Mouse (Mus musculus): ENCODE results near the gene Ankrd39. TPM values are rescaled to one million over a fixed set of nuclear protein-coding genes. Genes with fewer than 3 reads are reported as not detected.

Gene Ankrd39
- polyA plus RNA-seq, 1 experiment from 2014 or later, result 29.2 TPM

DNA sequence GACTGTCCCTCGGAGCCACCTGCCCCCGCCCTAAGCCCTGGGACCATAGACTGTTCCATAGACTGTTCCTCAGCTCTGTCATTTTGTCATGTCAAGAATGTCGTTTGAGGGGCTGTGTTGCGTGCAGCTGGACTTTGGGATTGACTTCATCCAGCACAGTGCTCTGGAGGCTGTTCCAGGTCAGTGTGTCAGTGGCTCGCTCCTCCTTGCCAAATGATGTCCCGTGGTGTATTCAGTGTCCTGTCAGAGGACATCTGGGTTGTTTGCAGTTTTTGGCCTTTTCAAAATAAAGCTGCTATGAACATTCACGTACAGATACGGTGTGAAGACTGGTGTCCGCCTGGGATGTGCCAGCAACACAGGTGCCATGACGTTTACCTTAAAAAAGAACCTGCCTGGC lies 20.3 kb downstream of the Ankrd39 start:
- peaks cover 34% of the 10 kb centered on the region for H3K36me3 ChIP-seq (ENCODE audit: insufficient read depth, low read length)
- no peak overlapping the region for H3K9ac ChIP-seq (replicated peaks; ENCODE audit: low read length)
- ATAC-seq (ENCODE audit: low FRiP score, low TSS enrichment), result no peak
- 87% methylated on average over 10 of the region's 10 CpGs for WGBS
- H3K27me3 ChIP-seq (ENCODE audit: insufficient read depth, low read length), result no peaks in the 10 kb centered on the region
- no peak overlapping the region for H3K4me3 ChIP-seq (ENCODE audit: low read length)
- no peak overlapping the region for H3K27ac ChIP-seq (ENCODE audit: low read length)
- peaks cover 9% of the 10 kb centered on the region for H3K4me1 ChIP-seq (ENCODE audit: insufficient read depth, low read length)
- no peaks in the 10 kb centered on the region for H3K9me3 ChIP-seq (ENCODE audit: low read length)
- H3K4me2 ChIP-seq (replicated peaks; ENCODE audit: low read depth, low read length), result no peak overlapping the region

DNA sequence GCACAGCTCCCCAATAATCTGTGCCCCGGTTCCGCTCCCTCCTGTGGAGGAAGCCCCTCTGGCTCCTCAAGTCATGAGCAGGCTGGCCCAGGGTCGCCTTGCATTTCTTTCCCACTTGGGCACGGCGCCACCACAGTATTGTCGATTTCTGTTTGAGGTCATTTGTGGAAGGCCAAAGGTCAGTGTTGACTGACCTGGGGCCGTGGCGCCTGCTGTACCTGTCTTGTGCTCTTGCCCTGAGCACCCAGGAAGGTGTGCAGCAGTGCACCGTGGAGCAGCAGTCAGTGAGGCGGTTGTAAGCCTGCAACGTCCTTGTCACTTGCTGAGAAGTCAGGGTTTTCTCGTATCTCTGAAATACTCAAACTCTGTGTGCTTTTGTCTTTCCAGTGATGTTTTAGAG lies 21.5 kb downstream of the Ankrd39 start:
- 86% methylated on average over 12 of the region's 12 CpGs for WGBS
- H3K27ac ChIP-seq (ENCODE audit: low read length), result no peak overlapping the region
- H3K4me2 ChIP-seq (replicated peaks; ENCODE audit: low read depth, low read length), result no peak overlapping the region
- no peaks in the 10 kb centered on the region for H3K27me3 ChIP-seq (ENCODE audit: insufficient read depth, low read length)
- peaks cover 45% of the 10 kb centered on the region for H3K36me3 ChIP-seq (ENCODE audit: insufficient read depth, low read length)
- H3K4me1 ChIP-seq (ENCODE audit: insufficient read depth, low read length), result peaks cover 9% of the 10 kb centered on the region
- H3K9me3 ChIP-seq (ENCODE audit: low read length), result no peaks in the 10 kb centered on the region
- no peak for ATAC-seq (ENCODE audit: low FRiP score, low TSS enrichment)
- H3K4me3 ChIP-seq (ENCODE audit: low read length), result no peak overlapping the region
- H3K9ac ChIP-seq (replicated peaks; ENCODE audit: low read length), result no peak overlapping the region

DNA sequence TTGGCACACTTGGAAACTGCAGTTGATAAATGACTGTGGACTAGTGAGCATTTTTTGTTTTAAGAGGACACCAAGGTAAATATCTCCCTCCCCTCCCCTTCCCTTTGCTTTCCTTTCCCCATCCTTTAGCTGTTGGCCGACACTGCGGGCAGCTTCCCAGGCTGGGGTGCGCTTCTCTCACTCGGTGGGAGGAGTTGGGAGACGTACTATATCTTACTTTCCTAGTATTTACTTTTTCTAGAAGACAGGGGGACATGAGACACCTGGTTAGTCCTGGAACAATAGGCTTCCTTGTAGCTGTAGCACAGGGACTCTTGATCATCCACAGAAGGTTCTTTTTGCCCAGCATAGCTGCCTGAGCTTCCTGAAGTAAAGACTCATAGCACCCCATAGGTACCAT lies 23.2 kb downstream of the Ankrd39 start:
- no peaks in the 10 kb centered on the region for H3K9me3 ChIP-seq (ENCODE audit: low read length)
- no peak for ATAC-seq (ENCODE audit: low FRiP score, low TSS enrichment)
- H3K27ac ChIP-seq (ENCODE audit: low read length), result no peak overlapping the region
- no peak overlapping the region for H3K9ac ChIP-seq (replicated peaks; ENCODE audit: low read length)
- peaks cover 60% of the 10 kb centered on the region for H3K36me3 ChIP-seq (ENCODE audit: insufficient read depth, low read length)
- no peak overlapping the region for H3K4me2 ChIP-seq (replicated peaks; ENCODE audit: low read depth, low read length)
- WGBS, result 37% methylated on average over 5 of the region's 5 CpGs
- no peak overlapping the region for H3K4me3 ChIP-seq (ENCODE audit: low read length)
- no peaks in the 10 kb centered on the region for H3K27me3 ChIP-seq (ENCODE audit: insufficient read depth, low read length)
- H3K4me1 ChIP-seq (ENCODE audit: insufficient read depth, low read length), result peaks cover 9% of the 10 kb centered on the region

DNA sequence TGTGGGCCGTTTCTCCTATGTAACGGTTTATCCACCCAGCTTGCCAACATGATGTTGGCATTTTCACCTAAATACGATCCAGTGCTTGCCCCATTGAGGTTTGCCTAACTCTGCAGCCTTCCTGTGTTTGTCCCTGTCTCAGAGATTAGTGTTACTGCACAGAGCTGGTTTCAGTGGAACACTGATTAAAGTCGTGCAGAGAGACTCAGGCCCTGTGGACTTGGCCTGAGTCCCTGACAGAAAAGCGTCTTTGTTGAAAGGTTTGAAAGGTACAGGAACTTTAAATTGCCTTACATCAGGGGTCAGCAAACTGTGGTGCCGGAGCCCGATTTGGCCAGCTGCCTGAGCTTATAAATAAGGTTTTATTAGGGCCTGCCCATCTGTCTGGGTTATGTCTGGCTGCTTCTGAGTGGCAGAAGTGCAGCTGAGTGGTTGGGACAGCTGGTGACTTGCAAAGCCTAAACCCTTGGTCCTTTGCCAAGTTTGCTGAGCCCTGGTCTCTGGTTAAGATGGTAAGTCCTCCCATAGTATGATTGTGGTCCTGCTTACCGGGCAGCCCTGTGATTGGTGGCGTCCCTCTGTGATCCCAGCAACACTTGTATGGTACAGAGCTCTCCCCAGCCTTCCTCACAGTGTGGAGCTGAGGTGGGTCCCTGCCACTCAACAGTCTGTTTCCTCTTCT lies 23.8 kb downstream of the Ankrd39 start:
- Histone ChIP-seq H3K4me1 (ENCODE audit: insufficient read depth, low read length) (peaks cover 9% of the 10 kb centered on the region), H3K27me3 (ENCODE audit: insufficient read depth, low read length) (no peaks in the 10 kb centered on the region), H3K4me3 (ENCODE audit: low read length) (no peak overlapping the region), H3K27ac (ENCODE audit: low read length) (peak overlapping the region; percentile 39; the same call in 1 of the 2 replicates), H3K9me3 (ENCODE audit: low read length) (no peaks in the 10 kb centered on the region), H3K4me2 (replicated peaks; ENCODE audit: low read depth, low read length) (no peak overlapping the region), H3K36me3 (ENCODE audit: insufficient read depth, low read length) (peaks cover 61% of the 10 kb centered on the region), H3K9ac (replicated peaks; ENCODE audit: low read length) (no peak overlapping the region)
- WGBS, result 49% methylated on average over 9 of the region's 9 CpGs
- ATAC-seq (ENCODE audit: low FRiP score, low TSS enrichment), result no peak

DNA sequence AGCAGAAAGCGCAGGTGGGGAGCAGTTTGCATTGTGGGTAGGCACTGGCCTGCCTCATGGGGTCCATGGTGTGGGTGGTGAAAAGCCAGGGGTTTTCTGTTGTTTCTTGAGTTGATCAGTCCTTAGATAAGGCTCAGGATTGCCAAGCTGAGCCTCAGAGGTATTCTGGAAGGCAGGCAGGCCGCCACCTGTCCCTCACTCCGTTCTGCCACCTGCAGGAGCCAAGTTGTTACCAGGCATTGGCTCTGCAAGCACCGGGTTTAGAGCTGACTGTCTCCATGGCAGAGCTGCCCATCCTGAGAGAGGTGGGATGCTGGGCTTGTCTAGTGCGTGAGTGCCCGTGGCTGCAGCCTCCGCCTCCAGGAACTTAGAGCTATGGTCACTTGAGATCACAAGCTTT lies 25.0 kb downstream of the Ankrd39 start:
- Histone ChIP-seq H3K4me1 (ENCODE audit: insufficient read depth, low read length) (peaks cover 9% of the 10 kb centered on the region), H3K36me3 (ENCODE audit: insufficient read depth, low read length) (peaks cover 61% of the 10 kb centered on the region), H3K27ac (ENCODE audit: low read length) (no peak overlapping the region), H3K4me2 (replicated peaks; ENCODE audit: low read depth, low read length) (no peak overlapping the region), H3K27me3 (ENCODE audit: insufficient read depth, low read length) (no peaks in the 10 kb centered on the region), H3K9me3 (ENCODE audit: low read length) (no peaks in the 10 kb centered on the region), H3K4me3 (ENCODE audit: low read length) (no peak overlapping the region), H3K9ac (replicated peaks; ENCODE audit: low read length) (no peak overlapping the region)
- WGBS, result 89% methylated on average over 7 of the region's 7 CpGs
- ATAC-seq (ENCODE audit: low FRiP score, low TSS enrichment), result no peak

DNA sequence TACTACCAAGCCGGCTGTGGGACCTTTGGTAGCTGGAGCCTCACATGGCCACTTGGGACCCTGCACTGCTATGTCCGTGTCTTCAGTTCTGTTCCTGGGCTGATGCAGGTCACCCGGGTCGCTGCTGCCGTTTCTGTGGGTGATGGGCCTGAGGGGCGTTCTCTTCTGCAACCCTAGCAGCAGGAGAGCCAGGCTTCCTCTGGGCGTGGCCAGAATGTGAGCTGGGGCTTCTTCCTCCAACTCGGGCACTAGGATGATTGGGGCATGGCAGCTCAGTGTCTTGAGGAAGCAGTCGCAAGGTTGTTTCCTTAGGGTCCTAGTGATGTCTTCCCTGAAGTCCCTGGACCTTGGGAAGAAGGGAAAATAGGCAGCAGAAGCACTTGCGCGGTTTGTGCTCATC lies 27.6 kb downstream of the Ankrd39 start:
- no peaks in the 10 kb centered on the region for H3K27me3 ChIP-seq (ENCODE audit: insufficient read depth, low read length)
- H3K4me1 ChIP-seq (ENCODE audit: insufficient read depth, low read length), result peaks cover 16% of the 10 kb centered on the region
- no peak overlapping the region for H3K4me2 ChIP-seq (replicated peaks; ENCODE audit: low read depth, low read length)
- no peak overlapping the region for H3K27ac ChIP-seq (ENCODE audit: low read length)
- H3K4me3 ChIP-seq (ENCODE audit: low read length), result no peak overlapping the region
- WGBS, result 62% methylated on average over 11 of the region's 11 CpGs
- peaks cover 51% of the 10 kb centered on the region for H3K36me3 ChIP-seq (ENCODE audit: insufficient read depth, low read length)
- ATAC-seq (ENCODE audit: low FRiP score, low TSS enrichment), result no peak
- H3K9ac ChIP-seq (replicated peaks; ENCODE audit: low read length), result no peak overlapping the region
- H3K9me3 ChIP-seq (ENCODE audit: low read length), result no peaks in the 10 kb centered on the region

DNA sequence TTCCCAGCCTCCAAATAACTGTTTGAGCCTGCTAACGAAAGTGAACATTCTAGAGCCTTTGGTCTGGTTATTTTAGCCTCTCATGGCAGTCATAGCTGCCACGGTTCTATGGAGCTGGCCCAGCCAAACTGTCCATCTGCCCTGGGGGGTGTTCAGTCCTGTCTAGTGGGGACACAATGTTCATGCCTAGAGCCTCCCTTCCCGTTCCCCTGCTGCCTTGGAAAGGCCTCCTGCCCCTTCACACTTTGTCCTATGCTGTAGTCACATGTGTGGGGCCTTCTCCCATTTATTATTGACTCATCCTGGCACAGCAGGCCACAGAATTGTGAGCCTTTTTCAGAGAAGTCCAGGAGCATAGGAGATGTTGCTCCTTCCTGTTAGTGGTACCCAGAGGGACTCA lies 29.0 kb downstream of the Ankrd39 start:
- 76% methylated on average over 3 of the region's 3 CpGs for WGBS
- ATAC-seq (ENCODE audit: low FRiP score, low TSS enrichment), result no peak
- H3K9me3 ChIP-seq (ENCODE audit: low read length), result no peaks in the 10 kb centered on the region
- H3K4me2 ChIP-seq (replicated peaks; ENCODE audit: low read depth, low read length), result no peak overlapping the region
- H3K27ac ChIP-seq (ENCODE audit: low read length), result no peak overlapping the region
- H3K9ac ChIP-seq (replicated peaks; ENCODE audit: low read length), result no peak overlapping the region
- no peak overlapping the region for H3K4me3 ChIP-seq (ENCODE audit: low read length)
- peaks cover 42% of the 10 kb centered on the region for H3K36me3 ChIP-seq (ENCODE audit: insufficient read depth, low read length)
- H3K4me1 ChIP-seq (ENCODE audit: insufficient read depth, low read length), result peaks cover 25% of the 10 kb centered on the region
- H3K27me3 ChIP-seq (ENCODE audit: insufficient read depth, low read length), result no peaks in the 10 kb centered on the region

DNA sequence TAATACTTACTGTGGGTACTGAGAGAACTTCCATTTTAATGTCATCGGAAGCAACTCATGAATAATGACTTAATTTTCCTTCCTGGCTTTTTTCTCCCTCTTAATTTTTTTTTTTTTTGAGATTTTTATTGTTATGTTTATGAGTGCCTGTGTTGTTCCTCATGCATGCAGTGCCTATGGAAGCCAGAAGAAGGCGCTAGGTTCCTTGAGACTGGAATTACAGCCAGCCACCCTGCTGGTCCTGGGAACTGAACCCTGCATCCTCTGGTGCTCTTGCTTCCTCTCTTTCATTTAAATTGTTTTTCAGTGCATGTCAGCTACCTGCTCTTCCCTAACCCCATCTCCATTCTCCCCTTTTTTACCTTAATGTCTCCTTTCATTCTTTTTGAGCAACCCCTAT lies 33.5 kb downstream of the Ankrd39 start:
- no peaks in the 10 kb centered on the region for H3K9me3 ChIP-seq (ENCODE audit: low read length)
- 57% methylated on average over 2 of the region's 2 CpGs for WGBS
- no peak for ATAC-seq (ENCODE audit: low FRiP score, low TSS enrichment)
- peak overlapping the region; percentile 88 for H3K4me2 ChIP-seq (replicated peaks; ENCODE audit: low read depth, low read length)
- H3K4me1 ChIP-seq (ENCODE audit: insufficient read depth, low read length), result peaks cover 26% of the 10 kb centered on the region
- peak overlapping the region; percentile 86 for H3K4me3 ChIP-seq (ENCODE audit: low read length)
- no peaks in the 10 kb centered on the region for H3K27me3 ChIP-seq (ENCODE audit: insufficient read depth, low read length)
- no peak overlapping the region for H3K27ac ChIP-seq (ENCODE audit: low read length)
- H3K36me3 ChIP-seq (ENCODE audit: insufficient read depth, low read length), result peaks cover 7% of the 10 kb centered on the region; the same call in 1 of the 2 replicates
- H3K9ac ChIP-seq (replicated peaks; ENCODE audit: low read length), result no peak overlapping the region

DNA sequence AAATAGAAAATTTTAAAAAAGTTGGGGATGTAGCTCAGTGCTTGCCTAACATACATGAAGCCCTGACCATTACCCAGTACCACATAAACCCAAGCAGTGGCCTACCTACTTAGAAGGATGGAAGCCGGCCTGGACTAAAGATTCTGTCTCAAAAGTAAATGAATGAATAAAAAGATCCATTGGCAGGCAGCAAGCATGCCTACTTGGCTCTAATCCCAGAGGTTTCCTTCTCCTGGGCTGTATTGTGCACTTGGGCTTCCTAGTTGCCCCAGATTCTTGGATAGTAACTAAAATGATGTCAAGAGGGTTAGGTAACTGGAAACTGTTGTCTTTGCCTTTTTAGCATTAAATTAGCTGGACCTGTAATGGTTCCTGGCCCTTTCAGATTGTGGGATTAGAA lies 33.9 kb downstream of the Ankrd39 start:
- peaks cover 7% of the 10 kb centered on the region; the same call in 1 of the 2 replicates for H3K36me3 ChIP-seq (ENCODE audit: insufficient read depth, low read length)
- H3K27ac ChIP-seq (ENCODE audit: low read length), result no peak overlapping the region
- H3K4me2 ChIP-seq (replicated peaks; ENCODE audit: low read depth, low read length), result peak overlapping the region; percentile 88
- no peaks in the 10 kb centered on the region for H3K9me3 ChIP-seq (ENCODE audit: low read length)
- ATAC-seq (ENCODE audit: low FRiP score, low TSS enrichment), result no peak
- H3K9ac ChIP-seq (replicated peaks; ENCODE audit: low read length), result peak overlapping the region; percentile 87
- no peaks in the 10 kb centered on the region for H3K27me3 ChIP-seq (ENCODE audit: insufficient read depth, low read length)
- peak overlapping the region; percentile 86 for H3K4me3 ChIP-seq (ENCODE audit: low read length)
- WGBS, result 8% methylated on average over 1 of the region's 1 CpGs
- H3K4me1 ChIP-seq (ENCODE audit: insufficient read depth, low read length), result peaks cover 26% of the 10 kb centered on the region

DNA sequence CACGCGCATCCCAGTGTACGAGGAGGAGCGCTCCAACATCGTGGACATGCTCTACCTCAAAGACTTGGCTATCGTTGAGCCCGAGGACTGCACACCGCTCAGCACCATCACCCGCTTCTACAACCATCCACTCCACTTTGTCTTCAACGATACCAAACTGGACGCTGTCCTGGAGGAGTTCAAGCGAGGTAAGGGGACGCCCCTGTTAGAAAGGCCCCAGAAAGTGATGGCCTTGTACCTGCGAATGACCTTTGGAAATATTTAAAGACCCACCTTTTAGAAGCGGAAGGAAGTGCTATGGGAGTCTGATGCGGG lies 34.3 kb downstream of the Ankrd39 start:
- Histone ChIP-seq H3K9me3 (ENCODE audit: low read length) (no peaks in the 10 kb centered on the region), H3K9ac (replicated peaks; ENCODE audit: low read length) (peak overlapping the region; percentile 87), H3K4me2 (replicated peaks; ENCODE audit: low read depth, low read length) (peak overlapping the region; percentile 88), H3K27ac (ENCODE audit: low read length) (peak overlapping the region; percentile 97), H3K4me1 (ENCODE audit: insufficient read depth, low read length) (peaks cover 26% of the 10 kb centered on the region), H3K27me3 (ENCODE audit: insufficient read depth, low read length) (no peaks in the 10 kb centered on the region), H3K36me3 (ENCODE audit: insufficient read depth, low read length) (peaks cover 7% of the 10 kb centered on the region; the same call in 1 of the 2 replicates), H3K4me3 (ENCODE audit: low read length) (peak overlapping the region; percentile 86)
- WGBS, result 2% methylated on average over 16 of the region's 16 CpGs
- no peak for ATAC-seq (ENCODE audit: low FRiP score, low TSS enrichment)

Measured in kidney, embryonic 16.5 days (tissue).